Mouse (Mus musculus) forebrain, postnatal 0 days (tissue): ENCODE measurements around the gene Rabep2. TPM values are rescaled to one million over a fixed set of nuclear protein-coding genes. Genes with fewer than 3 reads are reported as not detected.

ENCODE experiments used
- ATAC-seq: fragments of 200-750 bp; cut with Nextera tagmentation; 2 replicates; pipeline ENCODE4 v1.8.0; 2017; ENCODE audit warnings: mild to moderate bottlenecking, moderate library complexity
- DNase-seq: peaks from one replicate; pipeline ENCODE4 v3.0.0-alpha.2; 2015
- H3K27ac ChIP-seq: fragments of 300-500 bp; sonication (generic); 2 replicates; pipeline ENCODE4 v1.5.1; 2014; ENCODE audit warnings: low read depth, mild to moderate bottlenecking, antibody characterized with exemption, low read length, moderate library complexity, mixed read lengths
- H3K27me3 ChIP-seq: fragments of 300-500 bp; sonication (generic); 2 replicates; pipeline ENCODE4 v1.6.1; 2014; ENCODE audit warnings: mild to moderate bottlenecking, low read length, mixed read lengths; ENCODE audit not compliant: insufficient read depth
- H3K36me3 ChIP-seq: fragments of 300-500 bp; sonication (generic); 2 replicates; pipeline ENCODE4 v1.6.1; 2014; ENCODE audit warnings: mild to moderate bottlenecking, moderate library complexity; ENCODE audit not compliant: insufficient read depth
- H3K4me1 ChIP-seq: fragments of 300-500 bp; sonication (generic); 2 replicates; pipeline ENCODE4 v1.6.1; 2014; ENCODE audit warnings: antibody characterized with exemption; ENCODE audit not compliant: insufficient read depth
- H3K4me2 ChIP-seq: fragments of 300-500 bp; sonication (generic); 2 replicates; pipeline ENCODE4 v1.6.1; 2014; ENCODE audit warnings: low read depth, mild to moderate bottlenecking, moderate library complexity
- H3K4me3 ChIP-seq: fragments of 300-500 bp; sonication (generic); 2 replicates; pipeline ENCODE4 v1.5.1; 2014; ENCODE audit warnings: low read depth, low read length, mixed read lengths
- H3K9ac ChIP-seq: fragments of 300-500 bp; sonication (generic); 2 replicates; pipeline ENCODE4 v1.6.1; 2014; ENCODE audit warnings: mild to moderate bottlenecking
- H3K9me3 ChIP-seq: fragments of 300-500 bp; sonication (generic); 2 replicates; pipeline ENCODE4 v1.6.1; 2016; ENCODE audit warnings: low read length
- CTCF ChIP-seq: sonication (generic); IDR thresholded peaks from 2 replicates; pipeline ENCODE4 v1.5.1; 2016; ENCODE audit warnings: antibody characterized with exemption, control low read depth, low read depth
- WGBS: fragments of 180-500 bp; shearing (Covaris S2); extraction: QIAGEN DNeasy Blood & Tissue Kit; methylation state at CpG from one replicate; pipeline ENCODE4 v1.1.7; 2014; 5-methylcytosine and 5-hydroxymethylcytosine counted together
- polyA plus RNA-seq: library from polyadenylated mRNA; unstranded; fragments of >200 nt; fragmentation: Nextera tagmentation; extraction: Ambion mirVana; gene quantifications from 2 replicates; pipeline ENCODE4 v1.2.1, GENCODE M21; 2015
- total RNA-seq: library from RNA; depleted of rRNA; stranded (reverse); fragments of >200 nt; gene quantifications from 2 replicates; pipeline ENCODE4 v1.2.3, GENCODE M21; 2014; rRNA removed

Gene Rabep2
- total and polyA plus RNA-seq, 2 experiments from 2014 or later = 19.3 to 26.1 TPM

GRCm38 (mm10) chr7:126491973-126492372 lies 63.4 kb downstream of the Rabep2 start:
- ATAC-seq = no peak
- WGBS = 64% methylated on average over 11 of the region's 11 CpGs
- Histone ChIP-seq H3K27ac (no peak overlapping the region), H3K9ac (no peak overlapping the region), H3K4me2 (no peak overlapping the region), H3K4me3 (no peak overlapping the region), H3K36me3 (peaks cover 82% of the 10 kb centered on the region), H3K4me1 (peaks cover 5% of the 10 kb centered on the region; the same call in 1 of the 2 replicates), H3K27me3 (no peaks in the 10 kb centered on the region), H3K9me3 (no peaks in the 10 kb centered on the region)
- no peak for DNase-seq
- no peak for TF ChIP-seq CTCF

DNA sequence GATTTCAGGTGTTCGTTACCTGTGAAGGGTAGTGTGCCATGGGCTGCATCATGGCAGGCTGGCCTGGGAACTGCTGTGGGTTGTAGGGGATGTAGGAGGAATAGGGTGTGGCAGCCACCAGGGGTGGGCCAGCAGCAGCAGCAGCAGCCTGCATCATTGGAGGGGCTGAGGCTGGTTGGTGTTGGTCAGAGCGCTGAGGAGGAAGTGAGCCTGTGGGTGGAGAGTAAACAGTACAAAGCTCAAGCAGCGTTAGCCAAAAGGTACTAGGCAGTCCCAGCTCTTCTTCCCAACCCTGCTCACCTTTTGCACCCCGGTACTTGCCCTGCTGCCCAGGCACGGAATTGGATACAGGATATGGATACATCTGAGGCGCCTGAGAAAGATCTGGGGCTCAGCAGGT lies 65.6 kb downstream of the Rabep2 start:
- Histone ChIP-seq H3K27me3 (no peaks in the 10 kb centered on the region), H3K36me3 (peaks cover 97% of the 10 kb centered on the region), H3K4me2 (no peak overlapping the region), H3K9ac (no peak overlapping the region), H3K9me3 (no peaks in the 10 kb centered on the region), H3K27ac (no peak overlapping the region), H3K4me3 (no peak overlapping the region), H3K4me1 (no peaks in the 10 kb centered on the region)
- 92% methylated on average over 6 of the region's 6 CpGs for WGBS
- DNase-seq (no peak), ATAC-seq (no peak)
- no peak for TF ChIP-seq CTCF

DNA sequence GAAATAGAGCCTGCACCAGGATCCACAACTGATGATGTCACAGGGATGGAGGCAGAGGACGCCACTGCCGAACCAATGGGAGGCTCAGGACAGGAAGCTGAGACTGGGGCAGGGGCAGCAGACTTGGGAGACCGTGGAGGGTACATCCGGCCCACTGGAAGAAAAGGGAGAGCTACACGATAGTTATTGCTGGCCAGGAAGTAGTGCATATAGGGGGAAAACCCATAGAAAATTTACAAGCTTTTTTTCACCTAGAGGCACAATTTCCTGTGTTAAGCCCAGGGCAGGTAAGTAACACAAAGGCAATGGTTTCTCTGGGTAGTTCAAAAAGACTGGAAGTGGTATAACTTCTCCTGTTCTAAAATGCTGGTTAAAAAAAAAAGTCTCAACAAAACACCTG lies 67.9 kb downstream of the Rabep2 start:
- no peaks in the 10 kb centered on the region for H3K27me3 ChIP-seq
- H3K9me3 ChIP-seq = no peaks in the 10 kb centered on the region
- peaks cover 95% of the 10 kb centered on the region for H3K36me3 ChIP-seq
- WGBS = 90% methylated on average over 5 of the region's 5 CpGs
- no peak for DNase-seq
- H3K9ac ChIP-seq = no peak overlapping the region
- H3K4me1 ChIP-seq = 0 out of 2 replicates have a peak, but pooled peaks cover 5% of the 10 kb centered on the region
- ATAC-seq = no peak
- H3K27ac ChIP-seq = no peak overlapping the region
- no peak for TF ChIP-seq CTCF
- no peak overlapping the region for H3K4me3 ChIP-seq
- no peak overlapping the region for H3K4me2 ChIP-seq

DNA sequence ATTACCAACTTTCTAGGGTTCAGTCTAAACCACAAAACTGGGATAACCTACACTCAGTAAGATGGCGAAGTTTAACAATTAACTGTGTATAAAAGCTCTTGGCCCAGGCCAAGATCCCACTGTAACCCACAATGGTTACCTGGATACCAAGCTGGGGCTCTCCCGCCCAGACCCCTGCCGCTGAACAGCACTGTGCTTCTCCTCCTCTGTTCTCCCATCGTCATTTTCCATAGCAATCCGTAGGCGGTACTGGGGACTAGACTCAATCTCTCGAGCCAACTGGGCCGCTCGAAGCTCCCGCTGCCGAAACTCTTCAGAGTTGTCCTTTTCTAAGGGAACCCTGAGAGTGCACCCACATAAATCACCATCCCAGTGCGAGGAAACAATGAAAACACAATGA lies 69.4 kb downstream of the Rabep2 start:
- no peak overlapping the region for H3K4me2 ChIP-seq
- TF ChIP-seq CTCF = no peak
- no peaks in the 10 kb centered on the region for H3K27me3 ChIP-seq
- 89% methylated on average over 12 of the region's 12 CpGs for WGBS
- 0 out of 2 replicates have a peak, but pooled peaks cover 5% of the 10 kb centered on the region for H3K4me1 ChIP-seq
- DNase-seq (no peak), ATAC-seq (no peak)
- H3K9me3 ChIP-seq = no peaks in the 10 kb centered on the region
- H3K36me3 ChIP-seq = peaks cover 81% of the 10 kb centered on the region
- no peak overlapping the region for H3K9ac ChIP-seq
- H3K4me3 ChIP-seq = no peak overlapping the region
- H3K27ac ChIP-seq = no peak overlapping the region

Other genes with a start within 250 kb of the Rabep2 start
- 70.6 and 81.4 TPM in 2 replicates for gene Xpo6, start 228.3 kb upstream of the Rabep2 start, total RNA-seq
- 29.8 and 42.8 TPM in 2 replicates for gene Xpo6, start 228.3 kb upstream of the Rabep2 start, polyA plus RNA-seq
- gene Sbk1, start 156.1 kb upstream of the Rabep2 start, total RNA-seq = 445 and 497 TPM in 2 replicates
- 204 and 224 TPM in 2 replicates for gene Sbk1, start 156.1 kb upstream of the Rabep2 start, polyA plus RNA-seq
- 1.4 and 1.7 TPM in 2 replicates for gene Lat, start 59.2 kb upstream of the Rabep2 start, total RNA-seq
- gene Lat, start 59.2 kb upstream of the Rabep2 start, polyA plus RNA-seq = 0.15 and 0.38 TPM in 2 replicates
- gene Spns1, start 51.3 kb upstream of the Rabep2 start, total RNA-seq = 102 and 198 TPM in 2 replicates
- 71.3 and 78.4 TPM in 2 replicates for gene Spns1, start 51.3 kb upstream of the Rabep2 start, polyA plus RNA-seq
- 5.2 and 6.3 TPM in 2 replicates for gene Nfatc2ip, start 32.0 kb upstream of the Rabep2 start, total RNA-seq
- 2.2 and 2.4 TPM in 2 replicates for gene Nfatc2ip, start 32.0 kb upstream of the Rabep2 start, polyA plus RNA-seq
- 0.67 TPM in 1 of 2 replicates, not detected in the other for gene Cd19, start 13.9 kb upstream of the Rabep2 start, total RNA-seq
- not detected in 2 replicates for gene Cd19, start 13.9 kb upstream of the Rabep2 start, polyA plus RNA-seq
- 0.24 and 0.54 TPM in 2 replicates for gene Atp2a1, start 34.3 kb downstream of the Rabep2 start, total RNA-seq
- gene Atp2a1, start 34.3 kb downstream of the Rabep2 start, polyA plus RNA-seq = 0.10 and 0.45 TPM in 2 replicates
- gene Sh2b1, start 46.7 kb downstream of the Rabep2 start, total RNA-seq = 31.0 and 35.4 TPM in 2 replicates
- gene Sh2b1, start 46.7 kb downstream of the Rabep2 start, polyA plus RNA-seq = 66.0 and 70.4 TPM in 2 replicates
- 75.9 and 76.5 TPM in 2 replicates for gene Tufm, start 58.6 kb downstream of the Rabep2 start, total RNA-seq
- 97.6 and 102 TPM in 2 replicates for gene Tufm, start 58.6 kb downstream of the Rabep2 start, polyA plus RNA-seq
- gene Atxn2l, start 74.7 kb downstream of the Rabep2 start, total RNA-seq = 60.5 and 89.0 TPM in 2 replicates
- gene Atxn2l, start 74.7 kb downstream of the Rabep2 start, polyA plus RNA-seq = 39.5 and 56.8 TPM in 2 replicates
- 113 and 137 TPM in 2 replicates for gene Eif3c, start 137.7 kb downstream of the Rabep2 start, total RNA-seq
- 200 and 205 TPM in 2 replicates for gene Eif3c, start 137.7 kb downstream of the Rabep2 start, polyA plus RNA-seq
- gene Apobr, start 156.2 kb downstream of the Rabep2 start, total RNA-seq = 0.08 and 0.33 TPM in 2 replicates
- gene Apobr, start 156.2 kb downstream of the Rabep2 start, polyA plus RNA-seq = 0.16 and 0.39 TPM in 2 replicates
- 26.9 and 29.0 TPM in 2 replicates for gene Cln3, start 157.1 kb downstream of the Rabep2 start, total RNA-seq
- gene Cln3, start 157.1 kb downstream of the Rabep2 start, polyA plus RNA-seq = 22.1 and 23.8 TPM in 2 replicates
- gene Il27, start 166.2 kb downstream of the Rabep2 start, total RNA-seq = not detected in 2 replicates
- gene Il27, start 166.2 kb downstream of the Rabep2 start, polyA plus RNA-seq = not detected in 2 replicates
- 4.8 and 7.3 TPM in 2 replicates for gene Nupr1, start 202.1 kb downstream of the Rabep2 start, total RNA-seq
- 15.5 and 18.0 TPM in 2 replicates for gene Nupr1, start 202.1 kb downstream of the Rabep2 start, polyA plus RNA-seq
- gene Sgf29, start 220.6 kb downstream of the Rabep2 start, total RNA-seq = 22.8 and 37.1 TPM in 2 replicates
- gene Sgf29, start 220.6 kb downstream of the Rabep2 start, polyA plus RNA-seq = 59.6 and 62.3 TPM in 2 replicates
- 15.8 and 22.8 TPM in 2 replicates for gene Sult1a1, start 247.7 kb downstream of the Rabep2 start, total RNA-seq
- gene Sult1a1, start 247.7 kb downstream of the Rabep2 start, polyA plus RNA-seq = 15.4 and 16.0 TPM in 2 replicates